Mouse (Mus musculus): ENCODE results near the gene Zfp36l3.
"Not testable (repeated sequence)": the region's sequence is repeated elsewhere in the genome, so short reads cannot be mapped to it uniquely, and the experiment has no call there.

Zfp36l3 gene

GRCm38 (mm10) chrX:53776276-53776675 is at the start of gene Zfp36l3:
TSS of gene Zfp36l3 (minus strand) at chrX:53776394.
- no peak for DNase-seq

DNA sequence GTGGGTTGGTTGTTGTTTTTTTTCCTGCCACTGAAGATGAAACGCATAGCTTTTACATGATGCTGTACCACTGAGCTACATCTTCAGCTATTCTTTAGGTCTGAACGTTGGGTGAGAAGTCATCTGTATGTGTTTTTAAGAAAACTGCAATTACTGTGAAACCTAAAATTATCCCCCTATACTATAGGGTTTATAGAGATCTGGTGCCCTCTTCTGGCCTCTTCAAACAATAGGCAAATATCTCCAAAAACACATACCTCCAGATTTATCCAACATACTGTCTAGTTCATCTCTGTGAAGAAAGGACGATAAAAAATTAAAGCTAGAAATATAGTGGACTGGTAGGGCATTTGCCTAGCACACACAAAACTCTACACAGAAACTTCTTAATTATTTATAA is 22.9 kb upstream of the Zfp36l3 start:
- DNase-seq, result no peak

GRCm38 (mm10) chrX:53797519-53797918 is 21.3 kb upstream of the Zfp36l3 start, which contains the start of gene Xlr:
TSS of gene Xlr (minus strand) at chrX:53797706.
- DNase-seq, result not testable (repeated sequence)

- no peak for DNase-seq
Observed at GRCm38 (mm10) chrX:53757736-53758135, 18.5 kb downstream of the Zfp36l3 start, which contains the start of gene 1700013H16Rik. TSS of gene 1700013H16Rik (minus strand) at chrX:53757831.

- no peak for DNase-seq
Observed at GRCm38 (mm10) chrX:53752851-53753250, 23.3 kb downstream of the Zfp36l3 start.

GRCm38 (mm10) chrX:53728967-53729366 is 47.2 kb downstream of the Zfp36l3 start:
- no peak for DNase-seq

DNA sequence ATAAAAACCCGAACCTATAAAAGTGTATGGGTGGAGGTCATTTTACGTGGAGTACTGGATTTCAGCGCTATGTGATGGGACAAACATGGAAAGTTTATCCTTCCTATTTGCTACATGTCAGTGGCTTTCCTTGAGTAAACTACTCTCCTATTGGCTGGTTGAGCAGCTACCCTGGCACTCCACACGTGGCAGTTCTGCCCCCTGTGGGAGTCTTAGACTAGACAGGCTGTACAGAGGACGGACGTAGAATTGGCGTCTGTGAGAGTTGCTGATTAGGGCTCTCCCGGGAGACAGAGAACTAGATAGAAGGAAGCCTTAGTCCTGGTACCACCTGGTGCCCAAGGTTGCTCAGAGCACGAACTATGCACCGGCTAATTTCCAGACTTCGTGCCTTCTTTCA is 51.6 kb downstream of the Zfp36l3 start, which contains the start of gene 4930502E18Rik:
TSS of gene 4930502E18Rik (plus strand) at position 231 of the 400 bp plus-strand sequence.
- no peak for DNase-seq

All from cerebellum, adult 8-10 months (tissue).